Mouse (Mus musculus) gastrocnemius, adult 2 months (tissue): ENCODE results near the gene Gm20388. TPM values are rescaled to one million over a fixed set of nuclear protein-coding genes. Genes with fewer than 3 reads are reported as not detected.

Experiments used
- DNase-seq: peaks from one replicate; pipeline ENCODE4 v3.0.0; 2022
- H3K27ac ChIP-seq: fragments of 200-600 bp; 2 replicates; pipeline ENCODE4 v1.8.1; 2022; ENCODE audit warnings: mild to moderate bottlenecking
- H3K4me3 ChIP-seq: fragments of 200-600 bp; 2 replicates; pipeline ENCODE4 v1.8.1; 2022; ENCODE audit warnings: mild to moderate bottlenecking, moderate library complexity
- CTCF ChIP-seq: fragments of 200-600 bp; IDR thresholded peaks from 2 replicates; pipeline ENCODE4 v1.8.1; 2022; ENCODE audit warnings: antibody characterized with exemption, mild to moderate bottlenecking, moderate library complexity
- intact Hi-C: fragments of 180-260 bp; cut with DNase I; formaldehyde crosslinking; loops from one replicate; pipeline ENCODE4 v1.15.1; 2025
- total RNA-seq, 2 experiments: library from RNA; stranded (reverse); gene quantifications; 2 replicates each; pipeline ENCODE4 v1.2.3; 2021

Gm20388 gene
- total RNA-seq, 2 experiments from 2014 or later, result 6.1 to 15.0 TPM

- no peak for DNase-seq
- TF ChIP-seq CTCF, result no peak
- intact Hi-C loops, result no loop called here
- Histone ChIP-seq H3K4me3 (no peak overlapping the region), H3K27ac (no peak overlapping the region)
Measured at GRCm38 (mm10) chr8:123415967-123416943, 3505.6 kb downstream of the Gm20388 start.

- H3K27ac ChIP-seq, result no peak overlapping the region
- intact Hi-C loops, result no loop called here
- TF ChIP-seq CTCF, result no peak
- no peak overlapping the region for H3K4me3 ChIP-seq
- DNase-seq, result no peak
Measured at GRCm38 (mm10) chr8:123416944-123417555, 3506.4 kb downstream of the Gm20388 start.

GRCm38 (mm10) chr8:123419711-123420110 lies 3509.1 kb downstream of the Gm20388 start:
- intact Hi-C loops, result loop anchor here (1.0 kb wide), 1 partner anchor 99 kb away; no protein-coding TSS in a partner anchor
- DNase-seq, result no peak
- TF ChIP-seq CTCF, result no peak
- no peak overlapping the region for H3K4me3 ChIP-seq
- no peak overlapping the region for H3K27ac ChIP-seq

GRCm38 (mm10) chr8:123420525-123421281 lies 3510.1 kb downstream of the Gm20388 start:
- peak; percentile 10 for DNase-seq
- Histone ChIP-seq H3K27ac (no peak overlapping the region), H3K4me3 (no peak overlapping the region)
- intact Hi-C loops, result loop anchor here (1.0 kb wide), 1 partner anchor 100 kb away; no protein-coding TSS in a partner anchor
- no peak for TF ChIP-seq CTCF

GRCm38 (mm10) chr8:123421325-123421724 lies 3510.7 kb downstream of the Gm20388 start:
- peak; percentile 12 for DNase-seq
- no peak overlapping the region for H3K27ac ChIP-seq
- no peak for TF ChIP-seq CTCF
- H3K4me3 ChIP-seq, result no peak overlapping the region
- intact Hi-C loops, result no loop called here

- Histone ChIP-seq H3K4me3 (peak overlapping the region; percentile 59), H3K27ac (no peak overlapping the region)
- peak; percentile 70 for DNase-seq
- peak; percentile 78 for TF ChIP-seq CTCF
- intact Hi-C loops, result no loop called here
Measured at GRCm38 (mm10) chr8:123422056-123422780, 3511.6 kb downstream of the Gm20388 start.

GRCm38 (mm10) chr8:123422781-123423159 lies 3512.1 kb downstream of the Gm20388 start:
- Histone ChIP-seq H3K27ac (no peak overlapping the region), H3K4me3 (no peak overlapping the region)
- no peak for DNase-seq
- intact Hi-C loops, result no loop called here
- TF ChIP-seq CTCF, result no peak

- H3K4me3 ChIP-seq, result peak within 1 kb of the TSS; percentile 59
- H3K27ac ChIP-seq, result no peak within 1 kb of the TSS
- no peak for TF ChIP-seq CTCF
- intact Hi-C loops, result no loop called here
- DNase-seq, result peak; percentile 3
Measured at GRCm38 (mm10) chr8:123423441-123423840, 3512.8 kb downstream of the Gm20388 start, which contains the start of gene Def8. Gene Def8 (plus strand): TSS chr8:123423527.

GRCm38 (mm10) chr8:123426511-123427509 lies 3516.2 kb downstream of the Gm20388 start:
- Histone ChIP-seq H3K27ac (no peak overlapping the region), H3K4me3 (no peak overlapping the region)
- intact Hi-C loops, result no loop called here
- peak; percentile 8 for DNase-seq
- no peak for TF ChIP-seq CTCF

- intact Hi-C loops, result no loop called here
- Histone ChIP-seq H3K4me3 (no peak overlapping the region), H3K27ac (no peak overlapping the region)
- TF ChIP-seq CTCF, result no peak
- DNase-seq, result peak; percentile 4
Measured at GRCm38 (mm10) chr8:123427639-123428275, 3517.1 kb downstream of the Gm20388 start.
